Mouse (Mus musculus) small intestine, adult 2 months (tissue): Measurements from ENCODE around the gene Irf3.

Experiments
- CTCF ChIP-seq: fragments of 200-500 bp; IDR thresholded peaks from 2 replicates; pipeline ENCODE4 v1.5.1; 2012; ENCODE audit warnings: low read depth, mild to moderate bottlenecking, control low read depth, inconsistent platforms, low read length, moderate library complexity, mixed read lengths; ENCODE audit not compliant: insufficient replicate concordance, insufficient read length; ENCODE audit errors: extremely low read depth
- POLR2A ChIP-seq: fragments of 200-500 bp; IDR thresholded peaks from 2 replicates; pipeline ENCODE4 v1.6.1; 2012; ENCODE audit warnings: low read depth, mild to moderate bottlenecking, control low read depth, inconsistent platforms, low read length, moderate library complexity

DNA sequence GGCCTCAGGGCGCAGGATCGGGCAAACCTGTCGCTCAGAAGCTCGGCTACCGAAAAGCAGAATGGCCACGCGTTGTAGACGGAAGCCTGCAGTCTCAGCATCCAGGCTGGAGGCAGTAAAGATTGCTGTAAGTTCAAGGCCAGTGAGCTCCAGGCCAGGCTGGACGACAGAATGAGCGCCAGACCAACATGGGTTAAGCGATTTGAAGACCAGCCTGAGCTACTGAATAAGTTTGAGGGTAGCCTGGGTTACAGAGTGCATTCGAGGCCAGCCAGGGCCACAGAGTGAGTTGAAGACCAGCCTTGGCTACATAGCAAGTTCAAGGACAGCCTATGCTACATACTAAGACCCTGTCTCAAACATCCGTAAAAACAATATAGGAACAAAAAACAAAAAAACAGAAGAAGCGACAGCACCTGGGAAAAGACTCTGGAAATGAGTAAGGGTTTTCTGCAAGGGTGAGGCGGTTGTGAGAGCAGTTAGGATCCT lies 536 bp downstream of the Irf3 start:
- no peak for TF ChIP-seq POLR2A
- TF ChIP-seq CTCF: no peak
